Mouse (Mus musculus): ENCODE data around the gene Ncor2. TPM values are rescaled to one million over a fixed set of nuclear protein-coding genes. Genes with fewer than 3 reads are reported as not detected.

The Ncor2 gene
- polyA plus RNA-seq, 2 experiments: 3.5 to 4.4 TPM

DNA sequence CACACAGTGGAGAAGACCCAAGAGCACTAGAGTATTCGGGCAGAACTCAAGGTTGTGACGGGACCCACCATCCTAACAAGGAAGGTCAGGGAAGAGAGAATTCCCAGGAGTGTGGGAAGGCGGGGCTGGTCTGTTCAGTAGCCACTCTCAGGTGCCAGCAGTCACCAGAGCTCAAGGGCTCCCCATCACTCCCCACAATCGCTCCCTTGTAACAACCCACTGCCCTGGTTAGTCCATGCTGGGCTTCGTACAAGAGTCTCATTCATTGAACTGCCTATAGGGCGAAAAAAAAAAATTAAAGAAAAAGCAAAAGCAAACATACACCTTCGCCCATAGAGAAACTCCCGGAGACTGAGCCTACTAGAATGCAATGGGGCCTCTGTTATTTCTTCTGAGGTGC lies 186.7 kb downstream of the Ncor2 start:
- WGBS (ENCODE audit: insufficient replicate concordance): 65% methylated on average over 8 of the region's 8 CpGs
- no peaks in the 10 kb centered on the region for H3K9me3 ChIP-seq (ENCODE audit: control insufficient read depth, low read length)
- H3K27me3 ChIP-seq (ENCODE audit: control insufficient read depth, insufficient read depth, low read length): no peaks in the 10 kb centered on the region; the same call in 1 of the 2 replicates
- no peaks in the 10 kb centered on the region for H3K36me3 ChIP-seq (replicated peaks; ENCODE audit: control insufficient read depth, insufficient read depth, low read depth)
- H3K9ac ChIP-seq (replicated peaks): no peak overlapping the region
- H3K4me2 ChIP-seq (ENCODE audit: low read depth): no peak overlapping the region
- TF ChIP-seq EP300 (IDR thresholded peaks at IDR 0.05; ENCODE audit: low read depth): no peak
- TF ChIP-seq CTCF (IDR thresholded peaks at IDR 0.05; ENCODE audit: low read depth): no peak
- no peaks in the 10 kb centered on the region for H3K4me1 ChIP-seq (replicated peaks; ENCODE audit: control insufficient read depth in 2 of 2, insufficient read depth in 2 of 2, low read length in 1 of 2)
- no peak for ATAC-seq (ENCODE audit: insufficient read depth)
- H3K27ac ChIP-seq: no peak overlapping the region
- H3K4me3 ChIP-seq (ENCODE audit: insufficient read depth in 1 of 2, low read depth in 2 of 2, low read length in 2 of 2): no peak overlapping the region
- no peak for DNase-seq (ENCODE audit: low read depth in 3 of 3, low spot score in 3 of 3)

DNA sequence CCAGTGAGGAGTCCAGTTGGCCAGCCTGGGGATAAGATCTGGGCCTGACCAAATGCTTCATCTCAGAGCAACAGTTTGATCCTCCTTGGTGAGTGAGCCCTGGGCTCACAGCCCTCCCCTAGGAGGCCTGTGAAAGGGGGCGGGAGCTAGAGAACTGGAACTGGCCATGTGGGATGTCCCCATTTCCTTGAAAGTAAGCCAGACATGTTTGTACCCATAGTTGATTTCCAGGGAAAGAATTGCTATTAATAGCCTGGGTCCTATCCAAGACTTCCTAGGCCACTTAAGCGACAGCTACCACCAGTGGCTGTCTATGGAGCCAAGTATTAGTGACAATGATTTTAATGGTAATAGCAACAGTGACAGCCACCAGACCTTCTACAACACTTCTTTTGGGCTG lies 189.3 kb downstream of the Ncor2 start:
- no peak overlapping the region for H3K27ac ChIP-seq
- H3K27me3 ChIP-seq (ENCODE audit: control insufficient read depth, insufficient read depth, low read length): no peaks in the 10 kb centered on the region; the same call in 1 of the 2 replicates
- H3K9me3 ChIP-seq (ENCODE audit: control insufficient read depth, low read length): no peaks in the 10 kb centered on the region
- H3K4me2 ChIP-seq (ENCODE audit: low read depth): no peak overlapping the region
- TF ChIP-seq EP300 (IDR thresholded peaks at IDR 0.05; ENCODE audit: low read depth) (no peak), CTCF (IDR thresholded peaks at IDR 0.05; ENCODE audit: low read depth) (no peak)
- ATAC-seq (ENCODE audit: insufficient read depth) (no peak), DNase-seq (ENCODE audit: low read depth in 3 of 3, low spot score in 3 of 3) (no peak)
- H3K4me3 ChIP-seq (ENCODE audit: insufficient read depth in 1 of 2, low read depth in 2 of 2, low read length in 2 of 2): no peak overlapping the region
- no peak overlapping the region for H3K9ac ChIP-seq (replicated peaks)
- no peaks in the 10 kb centered on the region for H3K36me3 ChIP-seq (replicated peaks; ENCODE audit: control insufficient read depth, insufficient read depth, low read depth)
- 61% methylated on average over 2 of the region's 2 CpGs for WGBS (ENCODE audit: insufficient replicate concordance)
- no peaks in the 10 kb centered on the region for H3K4me1 ChIP-seq (replicated peaks; ENCODE audit: control insufficient read depth in 2 of 2, insufficient read depth in 2 of 2, low read length in 1 of 2)

DNA sequence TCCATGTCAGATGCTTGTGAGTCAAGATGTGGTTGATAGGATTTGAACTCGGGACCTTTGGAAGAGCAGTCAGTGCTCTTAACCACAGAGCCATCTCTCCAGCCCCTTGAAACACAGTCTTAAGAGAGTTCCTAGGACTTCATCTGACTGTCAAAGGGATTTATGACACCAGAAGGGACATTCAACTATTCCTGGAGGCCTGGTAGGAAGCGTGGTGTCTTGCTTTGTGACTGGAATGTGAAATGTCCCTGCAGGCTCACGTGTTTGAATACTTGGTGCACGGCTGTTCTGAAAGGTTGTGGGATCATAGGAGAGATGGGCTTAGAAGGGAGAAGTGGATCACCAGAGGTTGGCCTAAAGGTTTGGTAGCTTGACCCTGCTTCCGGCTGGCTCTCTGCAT lies 192.4 kb downstream of the Ncor2 start:
- H3K27me3 ChIP-seq (ENCODE audit: control insufficient read depth, insufficient read depth, low read length): no peaks in the 10 kb centered on the region
- H3K27ac ChIP-seq: no peak overlapping the region
- H3K9me3 ChIP-seq (ENCODE audit: control insufficient read depth, low read length): no peaks in the 10 kb centered on the region
- H3K4me2 ChIP-seq (ENCODE audit: low read depth): no peak overlapping the region
- no peak overlapping the region for H3K4me3 ChIP-seq (ENCODE audit: insufficient read depth in 1 of 2, low read depth in 2 of 2, low read length in 2 of 2)
- TF ChIP-seq EP300 (IDR thresholded peaks at IDR 0.05; ENCODE audit: low read depth) (no peak), CTCF (IDR thresholded peaks at IDR 0.05; ENCODE audit: low read depth) (no peak)
- H3K4me1 ChIP-seq (replicated peaks; ENCODE audit: control insufficient read depth in 2 of 2, insufficient read depth in 2 of 2, low read length in 1 of 2): no peaks in the 10 kb centered on the region
- DNase-seq (ENCODE audit: low read depth in 3 of 3, low spot score in 3 of 3) (no peak), ATAC-seq (ENCODE audit: insufficient read depth) (no peak)
- 61% methylated on average over 5 of the region's 5 CpGs for WGBS (ENCODE audit: insufficient replicate concordance)
- no peak overlapping the region for H3K9ac ChIP-seq (replicated peaks)
- H3K36me3 ChIP-seq (replicated peaks; ENCODE audit: control insufficient read depth, insufficient read depth, low read depth): no peaks in the 10 kb centered on the region

DNA sequence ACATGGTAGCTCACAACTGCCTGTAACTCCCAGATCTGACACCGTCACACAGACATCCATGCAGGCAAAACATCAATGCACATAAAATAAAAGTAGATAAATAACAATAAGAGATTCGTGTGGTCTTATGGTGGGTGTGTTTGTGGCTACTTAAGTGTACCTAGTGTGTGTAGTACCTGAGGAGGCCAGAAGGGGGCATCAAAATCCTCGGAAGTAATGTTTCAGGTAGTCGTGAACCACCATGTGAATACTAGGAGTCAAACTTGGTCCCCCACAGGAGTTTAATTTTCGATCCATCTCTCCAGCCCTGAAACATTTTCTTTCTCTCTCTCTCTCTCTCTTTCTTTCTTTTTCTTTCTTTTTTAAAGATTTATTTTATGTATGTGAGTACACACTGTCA lies 192.8 kb downstream of the Ncor2 start:
- no peak overlapping the region for H3K4me3 ChIP-seq (ENCODE audit: insufficient read depth in 1 of 2, low read depth in 2 of 2, low read length in 2 of 2)
- no peak overlapping the region for H3K4me2 ChIP-seq (ENCODE audit: low read depth)
- no peaks in the 10 kb centered on the region for H3K4me1 ChIP-seq (replicated peaks; ENCODE audit: control insufficient read depth in 2 of 2, insufficient read depth in 2 of 2, low read length in 1 of 2)
- ATAC-seq (ENCODE audit: insufficient read depth) (no peak), DNase-seq (ENCODE audit: low read depth in 3 of 3, low spot score in 3 of 3) (no peak)
- WGBS (ENCODE audit: insufficient replicate concordance): 61% methylated on average over 5 of the region's 5 CpGs
- no peak overlapping the region for H3K27ac ChIP-seq
- TF ChIP-seq CTCF (IDR thresholded peaks at IDR 0.05; ENCODE audit: low read depth) (peak; percentile 51), EP300 (IDR thresholded peaks at IDR 0.05; ENCODE audit: low read depth) (no peak)
- H3K9ac ChIP-seq (replicated peaks): no peak overlapping the region
- no peaks in the 10 kb centered on the region for H3K9me3 ChIP-seq (ENCODE audit: control insufficient read depth, low read length)
- no peaks in the 10 kb centered on the region for H3K36me3 ChIP-seq (replicated peaks; ENCODE audit: control insufficient read depth, insufficient read depth, low read depth)
- H3K27me3 ChIP-seq (ENCODE audit: control insufficient read depth, insufficient read depth, low read length): no peaks in the 10 kb centered on the region

DNA sequence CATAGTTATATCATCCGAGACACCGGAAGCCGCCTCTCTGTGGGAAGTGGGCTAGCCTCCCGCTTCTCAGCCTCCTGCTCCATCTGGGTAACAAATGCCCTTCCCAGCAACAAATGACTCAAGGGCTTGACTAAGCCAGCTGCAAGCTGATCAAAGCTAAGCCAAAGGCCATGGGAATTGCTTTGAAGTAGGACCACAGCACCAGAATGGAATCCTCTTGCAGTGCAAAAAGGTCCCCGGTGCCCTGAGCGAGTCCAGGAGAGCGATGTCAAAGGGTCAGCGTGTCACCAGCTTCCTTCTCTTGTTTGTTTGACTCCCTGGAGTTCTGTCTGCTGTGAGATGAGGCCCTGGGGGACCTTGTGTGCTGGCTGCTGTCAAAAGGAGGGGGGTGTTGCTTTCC lies 209.2 kb downstream of the Ncor2 start:
- Histone ChIP-seq H3K4me2 (ENCODE audit: low read depth) (no peak overlapping the region), H3K36me3 (replicated peaks; ENCODE audit: control insufficient read depth, insufficient read depth, low read depth) (no peaks in the 10 kb centered on the region), H3K4me3 (ENCODE audit: insufficient read depth in 1 of 2, low read depth in 2 of 2, low read length in 2 of 2) (no peak overlapping the region), H3K9ac (replicated peaks) (no peak overlapping the region), H3K27ac (no peak overlapping the region), H3K9me3 (ENCODE audit: control insufficient read depth, low read length) (no peaks in the 10 kb centered on the region), H3K27me3 (ENCODE audit: control insufficient read depth, insufficient read depth, low read length) (no peaks in the 10 kb centered on the region), H3K4me1 (replicated peaks; ENCODE audit: control insufficient read depth in 2 of 2, insufficient read depth in 2 of 2, low read length in 1 of 2) (0 out of 4 replicates have a peak, but pooled peaks cover 0 to 2% of the 10 kb centered on the region in 2 experiments)
- 42% methylated on average over 8 of the region's 8 CpGs for WGBS (ENCODE audit: insufficient replicate concordance)
- no peak for ATAC-seq (ENCODE audit: insufficient read depth)
- no peak for DNase-seq (ENCODE audit: low read depth in 3 of 3, low spot score in 3 of 3)
- TF ChIP-seq CTCF (IDR thresholded peaks at IDR 0.05; ENCODE audit: low read depth) (no peak), EP300 (IDR thresholded peaks at IDR 0.05; ENCODE audit: low read depth) (no peak)

Other genes with a start within 250 kb of the Ncor2 start
- gene Rflna, start 176.0 kb downstream of the Ncor2 start, polyA plus RNA-seq (2012; rRNA removed): 0.38 TPM in 2 replicates
- 0.15 and 0.32 TPM in 2 replicates for gene Rflna, start 176.0 kb downstream of the Ncor2 start, polyA plus RNA-seq (2014; fragmentation: Nextera tagmentation; extraction: Ambion mirVana)
- 50.1 and 54.1 TPM in 2 replicates for gene Scarb1, start 161.9 kb upstream of the Ncor2 start, polyA plus RNA-seq (2012; rRNA removed)
- gene Scarb1, start 161.9 kb upstream of the Ncor2 start, polyA plus RNA-seq (2014; fragmentation: Nextera tagmentation; extraction: Ambion mirVana): 41.6 and 50.6 TPM in 2 replicates
- gene Gm10382, start 210.1 kb upstream of the Ncor2 start, polyA plus RNA-seq (2012; rRNA removed): 0.05 and 0.10 TPM in 2 replicates
- not detected in 2 replicates for gene Gm10382, start 210.1 kb upstream of the Ncor2 start, polyA plus RNA-seq (2014; fragmentation: Nextera tagmentation; extraction: Ambion mirVana)
- gene Ubc, start 211.0 kb upstream of the Ncor2 start, polyA plus RNA-seq (2012; rRNA removed): 155 and 221 TPM in 2 replicates
- 313 and 374 TPM in 2 replicates for gene Ubc, start 211.0 kb upstream of the Ncor2 start, polyA plus RNA-seq (2014; fragmentation: Nextera tagmentation; extraction: Ambion mirVana)

Data from liver, embryonic 14.5 days (tissue).